Mouse (Mus musculus): ENCODE measurements around the gene Piezo1. TPM values are rescaled to one million over a fixed set of nuclear protein-coding genes. Genes with fewer than 3 reads are reported as not detected.
A peak's percentile ranks its signal among the peaks of the same experiment; 100 is the strongest.
"Not testable (repeated sequence)": the region's sequence is repeated elsewhere in the genome, so short reads cannot be mapped to it uniquely, and the experiment has no call there.

The Piezo1 gene
- total RNA-seq (2015; ENCODE audit: low replicate concordance), result 12.1 and 17.1 TPM in 2 replicates
- total RNA-seq (2017; ENCODE audit: low replicate concordance), result 14.7 and 23.0 TPM in 2 replicates

DNA sequence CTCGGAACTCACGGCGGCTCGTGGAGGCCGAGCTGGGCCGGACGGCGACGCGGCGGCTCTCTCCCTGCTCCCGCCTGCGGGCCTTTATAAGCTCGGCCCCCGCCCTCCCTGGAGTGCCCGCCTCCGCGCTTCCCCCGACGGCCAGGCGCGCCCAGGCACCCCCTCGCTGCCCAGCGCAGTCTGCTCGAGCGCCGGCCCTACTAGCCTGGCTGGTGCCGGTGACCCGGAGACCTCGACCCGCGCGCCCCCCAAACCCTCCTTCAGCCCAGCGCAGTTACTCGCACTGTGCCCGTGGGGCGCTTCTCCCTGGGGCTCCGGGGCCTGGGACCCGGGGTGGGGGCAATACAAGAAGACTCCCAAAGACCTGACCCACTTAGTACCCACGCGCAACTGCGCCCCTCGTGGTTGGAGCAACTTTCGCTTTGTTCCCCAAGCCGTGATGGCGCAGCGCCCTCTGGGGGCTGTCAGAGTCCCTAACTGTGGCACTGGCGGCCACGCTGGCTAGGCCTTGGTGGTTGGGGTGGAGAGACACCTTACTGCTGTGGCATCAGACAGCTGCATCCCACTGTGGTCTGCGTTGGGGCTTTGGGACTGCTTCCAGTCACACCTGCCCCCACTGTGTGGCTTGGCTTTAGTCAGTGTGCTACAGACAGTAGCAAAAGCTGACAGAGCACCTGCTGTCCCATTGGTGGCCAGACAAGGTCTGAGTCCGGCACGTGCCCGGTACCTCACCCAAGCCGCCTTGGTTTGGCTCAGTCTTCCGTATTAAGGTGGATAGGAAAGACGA is at the start of gene Piezo1:
Gene Piezo1 (minus strand): TSS at position 65 of the 787 bp plus-strand sequence.
- peak; percentile 72 for ATAC-seq (replicated peaks; ENCODE audit: low FRiP score, poor library complexity, severe bottlenecking)

GRCm38 (mm10) chr8:122600666-122601065 is 49.5 kb upstream of the Piezo1 start:
- no peak for ATAC-seq (replicated peaks; ENCODE audit: low FRiP score, poor library complexity, severe bottlenecking)

- ATAC-seq (replicated peaks; ENCODE audit: low FRiP score, poor library complexity, severe bottlenecking), result no peak
Measured at GRCm38 (mm10) chr8:122596031-122596430, 44.9 kb upstream of the Piezo1 start.

DNA sequence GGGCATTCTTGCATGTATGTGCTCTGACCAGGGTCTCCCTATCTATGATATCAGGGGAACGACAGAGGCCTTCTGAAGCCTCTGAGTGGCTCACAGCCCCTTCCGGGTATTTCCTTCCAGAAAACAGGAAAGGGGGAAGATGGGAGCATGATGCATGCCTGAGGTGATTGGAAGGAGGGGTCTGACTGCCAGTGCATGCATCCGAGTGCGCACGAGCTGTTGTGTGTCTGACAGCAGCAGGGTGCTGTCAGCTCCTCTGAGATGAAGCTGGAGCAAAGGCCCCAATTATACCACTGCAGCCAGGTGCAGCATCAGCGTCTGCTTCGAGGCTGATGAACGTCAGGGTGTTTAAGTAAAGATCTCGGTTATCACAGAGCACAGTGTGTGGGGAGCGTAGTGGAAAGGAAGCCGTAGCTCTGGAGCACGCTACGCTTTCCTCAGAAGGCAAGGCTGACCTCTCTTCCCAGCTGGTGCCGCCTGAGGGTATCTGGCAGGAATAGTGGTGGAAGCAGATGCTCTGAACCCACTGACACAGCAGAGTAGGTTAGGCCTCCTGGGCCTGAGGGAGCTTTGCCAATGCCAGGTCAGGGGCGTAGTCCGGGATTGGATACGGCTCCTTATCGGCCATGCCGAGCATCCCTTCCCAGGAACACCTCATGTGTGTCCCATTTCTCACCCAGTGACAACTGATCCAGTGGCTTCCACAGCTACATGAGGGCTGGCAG is 42.8 kb upstream of the Piezo1 start:
- no peak for ATAC-seq (replicated peaks; ENCODE audit: low FRiP score, poor library complexity, severe bottlenecking)

DNA sequence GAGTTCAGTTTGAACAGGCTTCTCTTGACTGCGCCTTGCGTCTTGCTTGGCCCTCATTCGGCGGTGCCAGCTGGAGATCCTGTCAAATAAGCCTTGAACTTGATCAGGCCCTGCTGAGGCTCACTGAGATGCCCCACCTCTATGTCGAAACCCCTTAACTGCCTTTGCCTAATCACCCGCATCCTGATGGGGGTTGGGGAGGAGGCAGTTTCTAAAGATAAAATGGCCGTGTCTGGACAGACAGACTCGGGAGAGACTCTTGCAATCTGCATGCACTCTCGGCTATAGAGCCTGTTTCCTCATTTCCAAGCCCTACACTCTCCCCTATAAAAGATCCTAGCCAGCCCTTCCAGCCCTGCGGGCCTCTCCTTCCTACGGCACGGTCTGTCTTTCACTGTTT is 42.1 kb upstream of the Piezo1 start:
- no peak for ATAC-seq (replicated peaks; ENCODE audit: low FRiP score, poor library complexity, severe bottlenecking)

DNA sequence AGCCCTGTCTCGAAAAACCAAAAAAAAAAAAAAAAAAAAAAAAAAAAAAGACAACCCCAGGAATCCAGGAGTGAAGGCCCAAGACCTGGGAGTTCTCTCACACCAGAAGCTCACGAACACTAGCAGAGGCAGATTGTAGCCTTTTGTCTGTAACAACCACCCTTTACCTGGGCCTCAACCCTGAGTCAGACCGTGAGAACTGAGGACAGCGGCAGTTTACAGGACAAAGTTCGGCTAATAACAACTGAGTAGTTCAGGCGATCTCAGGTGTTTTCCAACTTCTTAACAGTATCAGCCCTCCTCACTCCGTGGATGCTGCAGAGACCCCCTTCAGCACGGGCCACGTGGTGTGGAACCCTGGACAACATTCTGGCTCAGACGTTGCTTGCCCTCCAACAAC is 35.6 kb upstream of the Piezo1 start:
- ATAC-seq (replicated peaks; ENCODE audit: low FRiP score, poor library complexity, severe bottlenecking), result no peak

GRCm38 (mm10) chr8:122586171-122586570 is 35.0 kb upstream of the Piezo1 start:
- no peak for ATAC-seq (replicated peaks; ENCODE audit: low FRiP score, poor library complexity, severe bottlenecking)

GRCm38 (mm10) chr8:122585411-122585891 is 34.3 kb upstream of the Piezo1 start:
- ATAC-seq (replicated peaks; ENCODE audit: low FRiP score, poor library complexity, severe bottlenecking), result no peak

GRCm38 (mm10) chr8:122584981-122585380 is 33.9 kb upstream of the Piezo1 start:
- ATAC-seq (replicated peaks; ENCODE audit: low FRiP score, poor library complexity, severe bottlenecking), result no peak

- no peak for ATAC-seq (replicated peaks; ENCODE audit: low FRiP score, poor library complexity, severe bottlenecking)
Measured at GRCm38 (mm10) chr8:122580926-122581325, 29.8 kb upstream of the Piezo1 start.

GRCm38 (mm10) chr8:122579196-122579595 is 28.1 kb upstream of the Piezo1 start:
- ATAC-seq (replicated peaks; ENCODE audit: low FRiP score, poor library complexity, severe bottlenecking), result no peak

DNA sequence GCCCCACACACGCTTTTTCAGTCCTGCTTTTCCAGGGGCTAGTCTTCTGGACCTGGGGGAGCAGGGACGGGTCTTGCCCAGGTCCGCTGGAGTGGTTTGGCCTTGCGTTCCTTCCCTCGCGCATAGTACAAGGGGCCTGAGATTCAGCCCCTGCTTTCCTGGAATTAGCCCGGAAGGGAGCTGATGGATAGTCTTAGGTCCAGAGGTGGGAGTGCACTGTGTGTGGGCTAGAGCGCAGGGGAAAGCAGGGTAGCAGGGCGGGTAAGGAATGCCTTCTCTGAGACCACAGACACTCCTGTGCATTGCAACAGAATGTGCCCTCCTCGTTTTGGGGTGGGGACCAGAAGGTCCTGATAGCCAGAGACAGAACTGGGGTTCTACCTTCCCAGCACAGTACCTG is 26.0 kb upstream of the Piezo1 start:
- ATAC-seq (replicated peaks; ENCODE audit: low FRiP score, poor library complexity, severe bottlenecking), result peak; percentile 4; the same call in 1 of the 2 replicates

DNA sequence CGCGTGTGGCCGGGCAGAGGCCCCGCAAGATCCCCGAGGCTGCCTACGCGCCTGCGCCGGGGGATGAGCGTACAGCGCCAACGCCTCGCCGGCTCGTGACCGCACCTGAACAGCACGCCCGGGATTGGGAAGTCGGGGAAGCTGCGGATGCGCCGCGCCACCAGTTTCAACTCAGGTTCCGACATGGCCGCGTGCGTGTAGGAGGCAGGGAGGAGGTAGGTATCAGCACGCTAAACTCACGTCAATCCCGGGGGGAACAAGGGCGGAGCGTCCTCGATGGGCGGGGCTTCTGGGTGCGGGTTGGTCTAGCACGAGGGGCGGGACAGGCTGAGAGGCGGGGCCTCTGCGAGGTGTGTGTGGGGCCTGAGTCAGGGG is 25.5 kb upstream of the Piezo1 start, which contains the start of gene Aprt:
Gene Aprt (minus strand): TSS at position 262 of the 375 bp plus-strand sequence.
- ATAC-seq (replicated peaks; ENCODE audit: low FRiP score, poor library complexity, severe bottlenecking), result peak; percentile 88

- ATAC-seq (replicated peaks; ENCODE audit: low FRiP score, poor library complexity, severe bottlenecking), result 0 out of 2 replicates have a peak, but pooled peaks have one; percentile 6
Measured at GRCm38 (mm10) chr8:122575735-122576647, 24.9 kb upstream of the Piezo1 start.

GRCm38 (mm10) chr8:122575286-122575685 is 24.2 kb upstream of the Piezo1 start:
- ATAC-seq (replicated peaks; ENCODE audit: low FRiP score, poor library complexity, severe bottlenecking), result no peak

DNA sequence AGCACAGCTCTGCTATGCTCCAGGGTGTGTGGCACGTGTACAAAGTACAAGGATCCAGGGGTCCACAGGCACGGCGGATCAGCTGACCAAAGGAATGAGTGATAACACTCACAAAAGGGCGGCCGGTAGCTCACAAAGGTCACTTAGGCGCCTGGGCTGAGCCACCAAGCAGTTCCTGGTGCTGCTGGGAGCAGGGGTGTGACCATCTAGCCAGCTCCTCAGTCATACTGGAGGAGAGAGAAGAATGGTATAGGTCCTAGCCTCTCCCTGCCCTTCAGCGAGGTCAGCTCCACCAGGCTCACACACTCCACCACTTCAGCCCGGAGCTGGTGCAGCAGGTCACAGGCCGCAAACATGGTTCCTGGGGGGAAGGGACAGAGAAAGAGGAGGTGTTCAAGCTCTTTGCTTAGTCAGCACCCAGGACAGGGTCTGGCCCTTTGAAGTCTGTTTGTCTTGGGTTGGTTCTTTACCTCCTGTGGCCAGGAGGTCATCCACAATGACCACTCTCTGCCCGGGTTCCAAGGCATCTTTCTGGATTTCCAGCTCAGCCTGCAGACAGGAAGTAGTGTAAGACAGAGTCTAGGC is 23.6 kb upstream of the Piezo1 start:
- no peak for ATAC-seq (replicated peaks; ENCODE audit: low FRiP score, poor library complexity, severe bottlenecking)

GRCm38 (mm10) chr8:122574264-122574663 is 23.1 kb upstream of the Piezo1 start:
- ATAC-seq (replicated peaks; ENCODE audit: low FRiP score, poor library complexity, severe bottlenecking), result no peak

GRCm38 (mm10) chr8:122573577-122573976 is 22.4 kb upstream of the Piezo1 start:
- ATAC-seq (replicated peaks; ENCODE audit: low FRiP score, poor library complexity, severe bottlenecking), result no peak

DNA sequence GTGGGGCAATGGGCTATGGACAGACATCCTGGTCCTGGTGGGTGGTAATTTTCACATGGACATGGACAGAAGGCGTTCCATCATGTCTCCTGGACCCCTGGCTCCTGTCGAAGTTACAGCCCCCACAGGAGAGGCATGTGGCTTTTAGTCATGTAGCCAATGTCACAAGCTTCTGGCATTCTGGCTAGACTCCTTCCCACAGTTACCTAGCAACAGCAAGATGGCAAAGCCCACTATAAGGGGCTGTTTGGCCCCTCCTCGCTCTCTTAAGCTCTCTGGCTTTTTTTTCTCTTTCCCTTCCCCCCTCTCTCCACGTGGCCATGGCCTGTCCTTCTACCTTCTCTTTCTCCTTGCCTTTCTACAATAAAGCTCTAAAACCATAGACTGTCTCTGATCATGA is 22.0 kb upstream of the Piezo1 start:
- ATAC-seq (replicated peaks; ENCODE audit: low FRiP score, poor library complexity, severe bottlenecking), result not testable (repeated sequence)
